Mouse (Mus musculus): ENCODE data around the gene Osbpl8. TPM values are rescaled to one million over a fixed set of nuclear protein-coding genes. Genes with fewer than 3 reads are reported as not detected.

Gene Osbpl8
- total RNA-seq (2012; rRNA removed) (18.0 and 23.4 TPM in 2 replicates), total RNA-seq (2014; rRNA removed) (26.4 and 29.6 TPM in 2 replicates), polyA plus RNA-seq (2012; ENCODE audit: insufficient read length, low read depth) (12.9 and 13.0 TPM in 2 replicates)

GRCm38 (mm10) chr10:111164304-111165218 lies at the start of gene Osbpl8:
TSS of gene Osbpl8 (plus strand) at chr10:111164752.
- in situ Hi-C loops (cut with MboI; ENCODE audit: low pct_ligation_motif_present, low pct_unique_long_range_greater_than_20kb, low sequenced_read_pairs), result no loop called here
- TF ChIP-seq USF2 (conservative IDR thresholded peaks at IDR 0.05; ENCODE audit: low read depth, low read length), result peak; percentile 92
- TF ChIP-seq JUN (IDR thresholded peaks at IDR 0.05; ENCODE audit: insufficient read depth, low read depth, low read length), result no peak
- peak; percentile 95 for TF ChIP-seq MAZ (IDR thresholded peaks at IDR 0.05; ENCODE audit: low read depth, low read length)
- no peak for TF ChIP-seq TBP (conservative IDR thresholded peaks at IDR 0.05; ENCODE audit: low read depth, low read length)
- TF ChIP-seq E2F4 (IDR thresholded peaks at IDR 0.05; ENCODE audit: insufficient replicate concordance, low read depth, low read length), result no peak
- no peak; the same call in 1 of the 2 replicates for TF ChIP-seq RAD21 (IDR thresholded peaks at IDR 0.05; ENCODE audit: low read depth, low read length)
- TF ChIP-seq MXI1 (IDR thresholded peaks at IDR 0.05; ENCODE audit: low read depth, low read length), result peak; percentile 85
- TF ChIP-seq EP300 (IDR thresholded peaks at IDR 0.05; ENCODE audit: low read length), result no peak
- TF ChIP-seq BHLHE40 (IDR thresholded peaks at IDR 0.05; ENCODE audit: low read depth, low read length), result peak; percentile 83
- no peak for TF ChIP-seq MYC (IDR thresholded peaks at IDR 0.05; ENCODE audit: low read depth, low read length)
- no peak for TF ChIP-seq ZKSCAN1 (IDR thresholded peaks at IDR 0.05; ENCODE audit: borderline replicate concordance, low read depth, low read length)
- TF ChIP-seq NRF1 (IDR thresholded peaks at IDR 0.05; ENCODE audit: low read depth, low read length), result peak; percentile 64
- peak; percentile 29; the same call in 1 of the 2 replicates for TF ChIP-seq NELFE (IDR thresholded peaks at IDR 0.05; ENCODE audit: low read depth, low read length)
- TF ChIP-seq SIN3A (IDR thresholded peaks at IDR 0.05; ENCODE audit: low read length), result peak; percentile 90
- 0 out of 2 replicates have a peak, but pooled peaks have one; percentile 32 for TF ChIP-seq KAT2A (IDR thresholded peaks at IDR 0.05; ENCODE audit: insufficient replicate concordance, low read length)
- TF ChIP-seq CHD1 (IDR thresholded peaks at IDR 0.05; ENCODE audit: low read depth, low read length), result no peak
- TF ChIP-seq MEF2A (IDR thresholded peaks at IDR 0.05; ENCODE audit: borderline replicate concordance, low read depth, low read length), result peak; percentile 26; the same call in 1 of the 2 replicates
- peak; percentile 22; the same call in 1 of the 2 replicates for TF ChIP-seq ZMIZ1 (IDR thresholded peaks at IDR 0.05; ENCODE audit: low read depth, low read length)
- TF ChIP-seq CHD2 (IDR thresholded peaks at IDR 0.05; ENCODE audit: low read length), result no peak
- TF ChIP-seq GABPA (IDR thresholded peaks at IDR 0.05; ENCODE audit: insufficient replicate concordance, low read depth, low read length), result no peak
- no peak; the same call in 1 of the 2 replicates for TF ChIP-seq IRF4 (IDR thresholded peaks at IDR 0.05; ENCODE audit: low read depth, low read length)
- peak; percentile 100 for TF ChIP-seq USF1 (IDR thresholded peaks at IDR 0.05; ENCODE audit: low read depth, low read length)
- no peak for TF ChIP-seq RCOR1 (conservative IDR thresholded peaks at IDR 0.05; ENCODE audit: low read depth, low read length)
- peak; percentile 45; the same call in 1 of the 2 replicates for TF ChIP-seq UBTF (IDR thresholded peaks at IDR 0.05; ENCODE audit: low read depth, low read length)
- TF ChIP-seq POLR2AphosphoS2 (IDR thresholded peaks at IDR 0.05; ENCODE audit: low read depth, low read length), result no peak
- no peak for TF ChIP-seq ZC3H11A (IDR thresholded peaks at IDR 0.05; ENCODE audit: low read depth, low read length)
- TF ChIP-seq CTCF (conservative IDR thresholded peaks at IDR 0.05 in 1 of 2, IDR thresholded peaks at IDR 0.05 in 1 of 2; ENCODE audit: low read depth in 2 of 2, low read length in 2 of 2), result no peak
- peak; percentile 86 for TF ChIP-seq TCF12 (IDR thresholded peaks at IDR 0.05; ENCODE audit: low read depth, low read length)
- TF ChIP-seq SMC3 (IDR thresholded peaks at IDR 0.05; ENCODE audit: low read depth, low read length), result no peak
- TF ChIP-seq POLR2A (IDR thresholded peaks at IDR 0.05; ENCODE audit: low read depth, low read length), result peak; percentile 83
- TF ChIP-seq MAX (IDR thresholded peaks at IDR 0.05; ENCODE audit: low read length), result peak; percentile 87
- peak; percentile 26; the same call in 1 of the 2 replicates for TF ChIP-seq ETS1 (conservative IDR thresholded peaks at IDR 0.05; ENCODE audit: low read depth, low read length)
- TF ChIP-seq JUND (conservative IDR thresholded peaks at IDR 0.05; ENCODE audit: low read depth, low read length), result no peak
- TF ChIP-seq MAFK (IDR thresholded peaks at IDR 0.05; ENCODE audit: insufficient replicate concordance, low read length), result no peak
- no peak for TF ChIP-seq ZNF384 (IDR thresholded peaks at IDR 0.05; ENCODE audit: low read depth, low read length)
- TF ChIP-seq HCFC1 (IDR thresholded peaks at IDR 0.05; ENCODE audit: low read depth, low read length), result peak; percentile 79
- peak; percentile 87 for TF ChIP-seq ELF1 (IDR thresholded peaks at IDR 0.05; ENCODE audit: low read depth, low read length)

More at GRCm38 (mm10) chr10:111164304-111165218, at the start of gene Osbpl8:
- no peaks in the 10 kb centered on the region for H3K27me3 ChIP-seq (replicated peaks)
- H3K9ac ChIP-seq (ENCODE audit: insufficient read depth, low read depth), result peak within 1 kb of the TSS; percentile 90
- H3K79me2 ChIP-seq (replicated peaks; ENCODE audit: control insufficient read depth, extremely low read depth, insufficient read depth, poor library complexity, severe bottlenecking), result peaks cover 40% of the 10 kb centered on the region
- H3K4me3 ChIP-seq (replicated peaks in 1 of 3; ENCODE audit: low read depth in 2 of 3, low read length in 2 of 3, poor library complexity in 1 of 3), result peak within 1 kb of the TSS; percentile 82 to 100 (median 85)
- peak; percentile 94 for DNase-seq (ENCODE audit: extremely low read depth)
- H3K4me1 ChIP-seq (ENCODE audit: control insufficient read depth in 1 of 2, insufficient read depth in 2 of 2), result peaks cover 9 to 63% of the 10 kb centered on the region in 2 experiments
- H3K27ac ChIP-seq (ENCODE audit: insufficient read depth, low read depth), result peak within 1 kb of the TSS; percentile 93
- peaks cover 0 to 1% of the 10 kb centered on the region in 2 experiments for H3K36me3 ChIP-seq (replicated peaks in 1 of 2; ENCODE audit: control insufficient read depth in 1 of 2, insufficient read depth in 1 of 2, low read length in 1 of 2)
- dilution Hi-C loops (cut with MboI; ENCODE audit: extremely low pct_ligation_motif_present, extremely low pct_unique_long_range_greater_than_20kb, low sequenced_read_pairs), result no loop called here
- H3K9me3 ChIP-seq (replicated peaks; ENCODE audit: low read length), result no peaks in the 10 kb centered on the region
- peak within 1 kb of the TSS; percentile 98 for H3K4me2 ChIP-seq (ENCODE audit: insufficient read depth, low read depth, poor library complexity, severe bottlenecking)

Data from CH12.LX (cell line).